Mouse (Mus musculus) lung, adult 18-20 months (tissue): ENCODE data around the gene Cst3.
A peak's percentile ranks its signal among the peaks of the same experiment; 100 is the strongest.

Experiments
- DNase-seq, 2 experiments: peaks; one replicate each; pipeline ENCODE4 v3.0.0; 2022; ENCODE audit warnings: mixed read lengths in 2 of 2

Gene Cst3

DNA sequence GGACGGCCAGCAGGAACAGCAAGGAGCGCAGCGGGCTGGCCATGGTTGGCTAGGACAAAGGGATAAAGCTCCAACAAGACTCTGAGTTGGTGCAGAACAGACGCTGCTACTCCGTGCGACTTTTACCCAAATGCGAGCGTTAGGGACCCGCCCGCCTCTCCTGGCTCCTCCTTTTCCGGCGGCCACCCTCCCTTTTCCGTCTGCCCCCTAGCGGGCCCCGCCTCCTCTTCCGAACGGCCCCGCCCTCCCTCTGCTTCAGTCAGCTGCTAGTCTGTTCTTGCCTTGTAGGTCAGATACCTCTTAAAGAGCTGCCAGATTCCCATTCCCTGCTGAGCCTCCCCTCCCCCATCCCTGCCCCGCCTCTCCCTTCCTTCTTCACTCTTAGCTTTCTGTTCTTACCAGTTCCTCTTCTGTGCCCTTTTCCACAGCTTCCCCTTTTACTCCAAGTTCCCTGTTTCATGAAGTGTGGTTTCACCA lies at the start of gene Cst3:
Gene Cst3 (minus strand): TSS at position 358 of the 477 bp plus-strand sequence.
- peak; percentile 96 to 97 for DNase-seq

GRCm38 (mm10) chr2:148902286-148902685 lies 26.8 kb upstream of the Cst3 start:
- peak; percentile 42 to 50 for DNase-seq

- DNase-seq = no peak
Observed at GRCm38 (mm10) chr2:148900305-148900704, 24.8 kb upstream of the Cst3 start.

DNA sequence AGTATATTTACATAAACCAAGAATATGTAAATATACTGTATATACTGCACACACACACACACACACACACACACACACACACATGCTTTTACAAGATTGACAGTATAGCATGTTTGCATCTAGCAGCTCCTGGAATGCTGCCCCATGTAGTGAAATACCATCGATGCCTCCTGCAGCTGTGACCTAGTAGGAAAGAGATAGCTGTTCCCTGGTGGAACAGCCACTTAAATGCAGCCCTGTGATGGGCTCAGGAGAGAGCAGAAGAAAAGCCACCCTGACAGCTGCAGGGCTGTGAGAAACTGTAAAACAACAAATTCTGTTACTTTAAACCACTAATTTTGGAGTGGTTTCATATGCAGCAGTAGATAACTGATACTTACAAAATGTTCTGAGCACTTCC lies 20.7 kb upstream of the Cst3 start:
- no peak for DNase-seq

DNA sequence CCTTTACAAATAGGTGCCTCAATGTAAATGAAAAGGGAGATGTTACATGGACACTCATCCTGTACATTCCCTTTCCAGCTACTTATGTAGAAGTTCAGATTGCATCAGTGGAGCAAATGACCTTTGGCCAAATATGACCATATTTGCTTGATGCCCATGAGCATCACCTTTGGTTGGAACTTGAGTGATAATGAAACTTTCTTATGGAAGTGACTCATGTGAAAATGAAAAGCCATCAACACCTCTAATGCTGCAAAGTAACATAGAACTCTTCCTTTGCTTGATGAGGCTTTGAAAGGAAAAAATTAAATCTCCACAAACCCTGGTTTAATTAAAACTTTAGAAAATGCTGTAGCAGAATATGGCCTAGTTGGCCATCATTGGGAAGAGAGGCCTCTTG lies 17.6 kb upstream of the Cst3 start:
- DNase-seq = no peak

DNA sequence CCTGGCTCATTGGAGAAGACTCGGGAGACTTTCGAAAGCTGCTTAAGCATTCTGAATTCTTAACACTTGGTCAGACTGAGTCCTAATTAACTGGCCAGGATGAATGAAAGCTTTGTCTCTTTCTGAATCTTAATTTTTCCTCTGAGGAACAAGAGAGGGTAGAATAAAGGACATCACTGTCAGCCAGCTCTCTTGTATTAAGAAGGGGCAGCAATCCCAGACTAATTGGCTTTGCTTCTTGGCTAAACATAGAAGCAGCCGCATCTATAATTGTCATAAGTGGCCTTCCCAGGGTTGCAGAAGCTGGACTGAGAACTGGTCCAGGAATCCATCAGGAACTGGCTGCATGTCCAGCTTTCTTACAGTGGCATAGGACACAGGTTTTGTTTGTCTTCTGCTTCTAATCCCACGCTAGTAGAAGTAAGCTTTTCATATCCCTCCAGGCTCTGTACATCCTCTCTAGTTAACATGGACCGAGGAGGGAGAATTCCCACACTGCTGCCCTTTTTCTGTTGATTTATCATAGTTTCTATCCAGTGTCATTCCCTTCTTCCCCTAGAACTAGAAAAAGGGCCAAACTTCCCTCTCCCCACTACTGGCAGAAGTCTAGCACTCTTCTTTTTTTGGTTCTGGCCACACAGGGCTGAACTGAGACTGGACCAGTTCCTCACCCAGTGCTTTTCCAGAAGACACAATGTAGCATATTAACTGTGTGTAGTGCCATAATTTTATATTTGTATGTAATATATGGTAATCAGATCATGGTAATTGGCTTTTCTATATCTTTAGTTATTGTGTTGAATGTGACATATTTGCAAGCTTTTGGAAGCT lies 14.7 kb upstream of the Cst3 start:
- no peak for DNase-seq

DNA sequence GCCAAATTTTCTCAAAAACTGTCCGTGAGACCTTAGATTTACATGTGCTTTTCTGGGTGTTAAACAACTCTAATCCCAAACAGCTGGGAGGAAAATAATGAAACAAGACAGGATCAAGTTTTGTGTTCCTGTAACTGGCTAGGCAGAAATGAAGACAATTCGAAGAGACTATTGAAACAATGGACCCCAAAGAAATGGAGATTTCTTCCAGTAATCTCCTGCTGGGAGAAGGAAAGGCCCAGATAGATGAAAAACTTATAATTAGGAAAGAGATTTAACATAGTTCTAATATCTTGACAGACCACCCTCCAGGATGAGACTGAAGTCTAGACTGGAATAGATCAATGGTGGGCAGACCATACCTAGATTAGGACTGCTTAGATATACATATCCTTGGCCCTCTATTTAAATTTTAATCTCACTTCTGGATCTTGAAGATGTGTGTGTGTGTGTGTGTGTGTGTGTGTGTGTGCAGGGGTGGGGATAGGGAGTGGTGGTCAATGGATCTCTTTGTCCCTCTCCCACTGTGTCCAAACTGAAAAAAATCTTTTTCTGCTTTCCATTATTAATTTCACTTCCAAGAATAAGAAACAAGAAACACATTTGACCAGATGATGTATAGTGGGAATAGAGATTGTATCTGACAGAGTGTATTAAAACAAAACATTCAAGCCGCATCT lies 14.0 kb upstream of the Cst3 start:
- no peak for DNase-seq

GRCm38 (mm10) chr2:148888872-148889271 lies 13.4 kb upstream of the Cst3 start:
- no peak for DNase-seq

- no peak for DNase-seq
Observed at GRCm38 (mm10) chr2:148884738-148885137, 9.2 kb upstream of the Cst3 start.

DNA sequence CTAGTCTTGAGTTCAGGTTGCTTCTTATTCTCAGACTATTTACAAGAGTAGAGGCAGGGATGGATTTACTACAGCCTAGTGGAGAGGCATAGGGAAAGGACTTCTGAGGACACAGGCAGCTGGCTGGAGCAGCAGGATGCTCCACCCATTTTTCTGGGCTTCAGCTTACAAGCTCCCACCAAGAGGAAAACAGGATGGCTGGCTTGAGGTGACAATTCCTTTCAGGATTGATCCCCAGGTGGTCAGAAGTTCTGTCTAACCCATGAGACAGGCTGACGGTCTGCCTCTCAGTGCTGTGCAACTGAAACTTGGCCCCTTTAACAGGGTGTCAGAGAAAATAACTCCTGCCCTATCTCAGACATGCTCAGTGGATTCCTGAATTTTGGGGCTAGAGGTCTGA lies 3.7 kb upstream of the Cst3 start:
- peak; percentile 38 to 46 for DNase-seq

- DNase-seq = no peak
Observed at GRCm38 (mm10) chr2:148878641-148879130, 3.2 kb upstream of the Cst3 start.

GRCm38 (mm10) chr2:148877016-148877770 lies 1.7 kb upstream of the Cst3 start:
- DNase-seq = peak; percentile 31 to 47

- peak; percentile 37 to 45 for DNase-seq
Observed at GRCm38 (mm10) chr2:148874617-148875334, 716 bp downstream of the Cst3 start.

DNA sequence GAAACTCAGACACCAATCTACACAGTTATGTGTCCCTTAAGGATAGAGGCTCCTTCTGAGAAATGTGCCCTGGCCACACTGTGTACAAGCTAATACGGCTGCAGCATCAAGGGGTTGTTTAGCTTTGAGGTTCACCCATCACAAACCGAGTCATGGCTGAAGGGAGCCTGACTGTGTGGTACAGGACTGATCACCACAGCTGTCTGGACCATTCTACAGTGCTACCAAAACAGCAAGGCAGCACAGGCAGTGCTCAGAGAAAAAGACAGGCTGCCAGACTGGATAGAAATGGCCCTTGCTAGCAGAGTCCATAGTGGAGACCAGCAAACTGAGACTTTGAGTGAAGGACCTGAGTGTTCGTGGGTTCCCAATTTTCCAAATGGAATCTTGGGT lies 1.3 kb downstream of the Cst3 start:
- DNase-seq = no peak

DNA sequence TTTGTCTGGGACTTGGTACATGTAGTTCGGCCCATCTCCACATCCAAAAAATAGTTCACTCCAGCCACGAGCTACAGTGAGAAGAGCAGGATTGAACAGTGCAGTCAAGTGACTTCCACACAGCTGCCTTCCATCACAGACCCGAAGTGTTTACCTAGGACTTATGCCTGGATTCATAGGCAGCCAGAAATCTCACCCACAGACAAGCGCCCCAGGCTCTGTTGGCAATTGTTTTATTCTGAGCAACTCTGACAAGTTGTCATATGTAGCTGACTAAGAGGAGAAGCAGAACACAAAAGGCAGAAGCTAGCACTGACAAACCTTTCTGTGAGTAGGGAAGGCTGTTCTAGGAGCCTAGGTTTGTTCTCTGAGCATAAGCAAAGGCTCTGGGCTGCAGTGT lies 2.6 kb downstream of the Cst3 start:
- DNase-seq = peak in 1 of 2 experiments; percentile 44

DNA sequence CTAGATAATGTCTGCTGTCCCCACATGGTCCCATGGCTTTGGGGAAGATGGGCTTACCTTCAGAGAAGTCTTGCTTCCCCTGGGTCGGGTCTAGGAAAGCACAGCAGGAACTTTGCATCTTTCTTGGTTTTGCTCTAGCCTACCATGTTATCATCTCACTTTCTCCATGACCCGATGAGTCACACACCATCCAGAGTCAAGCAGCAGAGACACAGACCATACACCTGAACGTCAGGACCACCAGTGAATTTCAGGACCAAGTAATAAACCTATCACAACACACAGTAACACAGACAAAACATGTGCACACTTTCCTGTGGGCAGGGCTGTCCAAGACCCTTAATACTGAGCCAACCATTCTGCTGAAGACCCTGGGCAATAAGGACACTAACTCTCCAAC lies 5.0 kb downstream of the Cst3 start:
- DNase-seq = no peak

GRCm38 (mm10) chr2:148868959-148869358 lies 6.5 kb downstream of the Cst3 start:
- DNase-seq = no peak

DNA sequence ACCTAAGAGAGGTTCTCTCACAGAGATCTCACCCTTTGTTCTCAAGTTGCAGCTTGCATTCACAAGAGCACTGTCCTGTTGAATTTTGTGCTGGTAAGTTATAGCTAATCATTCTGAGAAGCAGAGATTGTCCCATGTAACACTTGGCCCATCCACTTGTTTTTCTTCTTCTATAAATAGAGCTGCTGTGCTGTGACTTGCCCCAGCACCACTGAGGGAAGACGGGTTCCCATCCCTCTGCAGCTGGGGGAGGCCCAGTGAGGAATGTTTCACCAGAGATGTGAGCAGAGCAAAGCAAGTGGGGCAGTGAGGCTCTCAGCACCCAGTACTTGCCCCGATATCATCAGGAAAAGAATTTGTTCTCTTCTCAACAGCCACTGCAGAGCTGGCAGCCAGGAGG lies 10.5 kb downstream of the Cst3 start, which contains the start of gene 9230104L09Rik:
Gene 9230104L09Rik (minus strand): TSS at position 73 of the 400 bp plus-strand sequence.
- peak in 1 of 2 experiments; percentile 18 for DNase-seq

- no peak for DNase-seq
Observed at GRCm38 (mm10) chr2:148861693-148862092, 13.8 kb downstream of the Cst3 start.

GRCm38 (mm10) chr2:148860993-148861392 lies 14.5 kb downstream of the Cst3 start:
- DNase-seq = no peak

GRCm38 (mm10) chr2:148857506-148857905 lies 18.0 kb downstream of the Cst3 start:
- no peak for DNase-seq
